Mouse (Mus musculus): Measurements from ENCODE around the gene Tlr8.

The Tlr8 gene

GRCm38 (mm10) chrX:167201365-167201764 is 62.8 kb downstream of the Tlr8 start:
- DNase-seq (ENCODE audit: low spot score): no peak

GRCm38 (mm10) chrX:167195228-167195649 is 68.9 kb downstream of the Tlr8 start:
- DNase-seq (ENCODE audit: low spot score): no peak
